Mouse (Mus musculus) forebrain, embryonic 16.5 days (tissue): ENCODE measurements around the gene Lrrc31. TPM values are rescaled to one million over a fixed set of nuclear protein-coding genes. Genes with fewer than 3 reads are reported as not detected.

Source experiments
- ATAC-seq: fragments of 200-750 bp; cut with Nextera tagmentation; 2 replicates; pipeline ENCODE4 v1.8.0; 2017; ENCODE audit warnings: mild to moderate bottlenecking, moderate library complexity
- H3K27ac ChIP-seq: fragments of 300-500 bp; sonication (generic); 2 replicates; pipeline ENCODE4 v1.5.1; 2014; ENCODE audit warnings: low read length, control low read depth
- H3K27me3 ChIP-seq: fragments of 300-500 bp; sonication (generic); replicated peaks from 2 replicates; pipeline ENCODE4 v1.6.1; 2014; ENCODE audit warnings: low read length; ENCODE audit not compliant: control insufficient read depth, insufficient read depth
- H3K36me3 ChIP-seq: fragments of 300-500 bp; sonication (generic); 2 replicates; pipeline ENCODE4 v1.6.1; 2014; ENCODE audit not compliant: control insufficient read depth, insufficient read depth
- H3K4me1 ChIP-seq: fragments of 300-500 bp; sonication (generic); replicated peaks from 2 replicates; pipeline ENCODE4 v1.6.1; 2014; ENCODE audit warnings: low read length; ENCODE audit not compliant: control insufficient read depth, insufficient read depth
- H3K4me2 ChIP-seq: fragments of 300-500 bp; sonication (generic); 2 replicates; pipeline ENCODE4 v1.6.1; 2014; ENCODE audit warnings: mild to moderate bottlenecking, low read length, control low read depth
- H3K4me3 ChIP-seq: fragments of 300-500 bp; sonication (generic); replicated peaks from 2 replicates; pipeline ENCODE4 v1.5.1; 2014; ENCODE audit warnings: mild to moderate bottlenecking, low read length, control low read depth
- H3K9ac ChIP-seq: fragments of 300-500 bp; sonication (generic); replicated peaks from 2 replicates; pipeline ENCODE4 v1.6.1; 2014; ENCODE audit warnings: low read depth, low read length, control low read depth
- H3K9me3 ChIP-seq: fragments of 300-500 bp; sonication (generic); 2 replicates; pipeline ENCODE4 v1.6.1; 2016; ENCODE audit warnings: low read length; ENCODE audit not compliant: control insufficient read depth
- WGBS: fragments of 180-500 bp; shearing (Covaris S2); extraction: QIAGEN DNeasy Blood & Tissue Kit; methylation state at CpG from one replicate; pipeline ENCODE4 v1.1.7; 2014; 5-methylcytosine and 5-hydroxymethylcytosine counted together
- polyA plus RNA-seq: library from polyadenylated mRNA; unstranded; fragments of >200 nt; fragmentation: Nextera tagmentation; extraction: Ambion mirVana; gene quantifications from 2 replicates; pipeline ENCODE4 v1.2.1, GENCODE M21; 2015

The Lrrc31 gene
- polyA plus RNA-seq, 1 experiment from 2014 or later = not detected

GRCm38 (mm10) chr3:30705977-30706376, 6.3 kb upstream of the Lrrc31 start:
- no peak overlapping the region for H3K27ac ChIP-seq

DNA sequence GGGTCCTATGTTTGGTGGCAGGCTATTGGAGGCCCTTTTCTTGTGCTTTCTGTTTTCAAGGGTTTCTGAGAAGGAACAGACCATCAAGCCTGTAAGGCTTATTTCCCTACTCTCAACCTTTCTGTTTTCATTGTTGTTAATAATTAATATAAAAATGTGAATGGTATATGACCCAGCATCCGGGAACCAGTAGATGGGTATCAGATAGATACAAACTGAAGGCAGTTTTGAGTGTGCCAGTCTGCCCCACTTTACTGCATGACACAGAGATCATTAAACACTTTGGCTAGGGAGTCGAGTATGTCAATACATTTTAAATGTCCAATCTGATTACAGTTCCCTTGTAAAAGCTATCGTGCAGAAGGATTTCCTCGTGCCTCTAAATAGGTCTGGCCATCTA, 1.8 kb downstream of the Lrrc31 start:
- Histone ChIP-seq H3K9ac (no peak overlapping the region), H3K4me1 (no peaks in the 10 kb centered on the region), H3K4me2 (no peak overlapping the region), H3K36me3 (no peaks in the 10 kb centered on the region), H3K9me3 (no peaks in the 10 kb centered on the region), H3K27me3 (no peaks in the 10 kb centered on the region), H3K27ac (no peak overlapping the region), H3K4me3 (no peak overlapping the region)
- WGBS = 71% methylated on average over 4 of the region's 4 CpGs
- ATAC-seq = no peak

More at GRCm38 (mm10) chr3:30705977-30706376, 6.3 kb upstream of the Lrrc31 start:
- no peak overlapping the region for H3K9ac ChIP-seq
- H3K4me2 ChIP-seq = no peak overlapping the region
- no peaks in the 10 kb centered on the region for H3K36me3 ChIP-seq
- H3K4me3 ChIP-seq = no peak overlapping the region
- no peaks in the 10 kb centered on the region for H3K4me1 ChIP-seq
- H3K9me3 ChIP-seq = no peaks in the 10 kb centered on the region
- WGBS = 90% methylated on average over 3 of the region's 3 CpGs
- H3K27me3 ChIP-seq = no peaks in the 10 kb centered on the region
- no peak for ATAC-seq

DNA sequence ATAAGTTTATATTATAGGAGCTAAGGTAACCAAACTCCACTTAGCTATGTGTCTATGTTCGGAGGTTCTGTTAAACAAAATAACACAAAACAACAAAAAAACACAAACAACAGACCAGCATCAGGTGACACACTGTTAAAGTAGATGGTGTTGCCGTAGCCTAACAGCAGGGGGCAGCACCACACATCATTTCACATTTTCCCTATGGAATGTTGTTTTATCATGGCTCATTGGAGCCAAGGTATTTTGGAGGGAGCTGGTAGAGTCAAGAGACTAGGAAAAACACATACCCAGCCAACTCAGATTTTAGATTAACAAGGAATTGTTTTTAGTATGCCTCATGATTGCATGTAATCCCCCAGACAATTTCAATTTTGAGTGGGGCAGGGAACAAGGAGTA, 3.3 kb downstream of the Lrrc31 start:
- Histone ChIP-seq H3K4me2 (no peak overlapping the region), H3K4me3 (no peak overlapping the region), H3K4me1 (no peaks in the 10 kb centered on the region), H3K36me3 (no peaks in the 10 kb centered on the region), H3K9ac (no peak overlapping the region), H3K9me3 (no peaks in the 10 kb centered on the region), H3K27me3 (no peaks in the 10 kb centered on the region), H3K27ac (no peak overlapping the region)
- ATAC-seq = no peak
- WGBS = 18% methylated on average over 2 of the region's 2 CpGs

GRCm38 (mm10) chr3:30695661-30696060, 4.0 kb downstream of the Lrrc31 start:
- H3K27me3 ChIP-seq = no peaks in the 10 kb centered on the region
- ATAC-seq = no peak
- H3K4me2 ChIP-seq = no peak overlapping the region
- no peak overlapping the region for H3K27ac ChIP-seq
- H3K9me3 ChIP-seq = no peaks in the 10 kb centered on the region
- no peaks in the 10 kb centered on the region for H3K4me1 ChIP-seq
- 96% methylated on average over 2 of the region's 2 CpGs for WGBS
- H3K36me3 ChIP-seq = no peaks in the 10 kb centered on the region
- H3K4me3 ChIP-seq = no peak overlapping the region
- H3K9ac ChIP-seq = no peak overlapping the region

DNA sequence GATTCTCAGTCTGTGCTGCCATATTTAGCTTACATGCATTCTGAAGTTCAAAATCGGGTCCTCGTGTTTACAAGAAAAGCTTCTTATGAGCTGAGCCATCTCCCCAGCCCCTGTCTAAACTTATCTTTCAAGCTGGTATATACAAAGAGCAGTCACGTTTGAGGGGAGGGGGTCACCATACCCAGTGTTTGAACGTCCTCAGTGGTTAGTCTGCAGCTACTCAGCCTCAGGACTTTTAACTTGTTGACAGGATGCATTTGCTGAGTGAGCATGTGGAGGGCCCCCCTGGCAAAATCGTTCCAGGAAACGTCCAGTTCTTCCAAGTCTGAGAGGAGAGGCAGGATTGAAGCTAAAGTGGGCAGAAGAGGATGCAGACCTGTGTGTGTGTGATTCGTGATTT, 8.7 kb downstream of the Lrrc31 start:
- Histone ChIP-seq H3K27me3 (no peaks in the 10 kb centered on the region), H3K27ac (no peak overlapping the region), H3K4me2 (no peak overlapping the region), H3K9ac (no peak overlapping the region), H3K4me1 (no peaks in the 10 kb centered on the region), H3K4me3 (no peak overlapping the region), H3K9me3 (no peaks in the 10 kb centered on the region), H3K36me3 (no peaks in the 10 kb centered on the region)
- no peak for ATAC-seq
- 77% methylated on average over 7 of the region's 7 CpGs for WGBS

GRCm38 (mm10) chr3:30687216-30687615, 12.4 kb downstream of the Lrrc31 start:
- Histone ChIP-seq H3K9ac (no peak overlapping the region), H3K4me3 (no peak overlapping the region), H3K4me1 (no peaks in the 10 kb centered on the region), H3K27ac (no peak overlapping the region), H3K4me2 (no peak overlapping the region), H3K9me3 (no peaks in the 10 kb centered on the region), H3K27me3 (no peaks in the 10 kb centered on the region), H3K36me3 (no peaks in the 10 kb centered on the region)
- ATAC-seq = no peak
- WGBS = 85% methylated on average over 3 of the region's 3 CpGs

- Histone ChIP-seq H3K9ac (no peak overlapping the region), H3K27me3 (no peaks in the 10 kb centered on the region), H3K9me3 (no peaks in the 10 kb centered on the region), H3K27ac (no peak overlapping the region), H3K4me1 (no peaks in the 10 kb centered on the region), H3K36me3 (no peaks in the 10 kb centered on the region), H3K4me3 (no peak overlapping the region), H3K4me2 (no peak overlapping the region)
- ATAC-seq = no peak
- WGBS = 92% methylated on average over 6 of the region's 6 CpGs
Measured at GRCm38 (mm10) chr3:30683190-30683589, 16.5 kb downstream of the Lrrc31 start.

DNA sequence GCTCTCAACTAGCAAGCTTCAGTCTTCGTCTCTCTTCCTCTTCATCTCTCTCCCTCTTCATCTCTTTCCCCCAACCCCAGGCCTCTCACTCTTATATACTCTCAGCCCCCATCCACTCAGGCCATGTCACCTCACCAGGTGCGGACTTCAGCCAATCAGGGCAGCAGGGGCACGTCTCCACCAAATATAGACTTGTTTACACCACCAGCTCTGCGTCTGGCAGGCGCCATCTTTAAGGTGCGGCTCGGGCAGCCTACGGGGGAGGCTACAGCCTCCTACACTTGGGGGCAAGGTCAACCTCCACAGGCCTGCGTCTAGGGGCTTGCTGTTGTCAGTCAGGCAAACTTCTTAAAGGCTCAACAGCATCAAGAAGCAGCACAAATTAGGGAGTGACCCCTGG, 41.2 kb downstream of the Lrrc31 start:
- H3K9ac ChIP-seq = no peak overlapping the region
- ATAC-seq = no peak

DNA sequence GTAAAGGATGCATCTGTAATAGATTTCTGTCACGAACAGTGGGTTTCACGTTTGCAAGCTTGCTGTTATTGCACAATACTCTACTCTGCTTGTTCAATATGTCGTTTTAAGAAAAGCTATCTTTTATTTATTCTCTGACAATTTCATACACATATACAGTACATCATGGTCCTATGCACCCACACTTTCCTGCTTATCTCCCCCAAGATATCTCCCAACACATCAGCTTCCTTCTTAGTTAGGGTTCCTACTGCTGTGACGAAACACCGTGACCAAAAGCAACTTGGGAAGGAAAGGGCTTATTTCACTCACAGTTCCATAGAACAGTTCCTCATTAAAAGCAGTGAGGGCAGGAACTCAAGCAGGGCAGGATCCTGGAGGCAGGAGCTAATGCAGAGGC, 43.7 kb downstream of the Lrrc31 start:
- no peaks in the 10 kb centered on the region for H3K36me3 ChIP-seq
- H3K27ac ChIP-seq = no peak overlapping the region
- no peaks in the 10 kb centered on the region for H3K27me3 ChIP-seq
- H3K9me3 ChIP-seq = no peaks in the 10 kb centered on the region
- H3K4me2 ChIP-seq = no peak overlapping the region
- no peaks in the 10 kb centered on the region for H3K4me1 ChIP-seq
- ATAC-seq = no peak
- WGBS = 86% methylated on average over 5 of the region's 5 CpGs
- H3K9ac ChIP-seq = no peak overlapping the region
- H3K4me3 ChIP-seq = no peak overlapping the region

More for the DNA sequence above, 41.2 kb downstream of the Lrrc31 start:
- no peak overlapping the region for H3K4me3 ChIP-seq
- no peaks in the 10 kb centered on the region for H3K27me3 ChIP-seq
- H3K9me3 ChIP-seq = no peaks in the 10 kb centered on the region
- WGBS = 88% methylated on average over 9 of the region's 9 CpGs
- no peak overlapping the region for H3K4me2 ChIP-seq
- H3K4me1 ChIP-seq = no peaks in the 10 kb centered on the region
- no peaks in the 10 kb centered on the region for H3K36me3 ChIP-seq
- no peak overlapping the region for H3K27ac ChIP-seq
